Mouse (Mus musculus) forebrain, embryonic 16.5 days (tissue): ENCODE measurements around the gene Ifngr1. TPM values are rescaled to one million over a fixed set of nuclear protein-coding genes. Genes with fewer than 3 reads are reported as not detected.

Experiments used
- ATAC-seq: fragments of 200-750 bp; cut with Nextera tagmentation; 2 replicates; pipeline ENCODE4 v1.8.0; 2017; ENCODE audit warnings: mild to moderate bottlenecking, moderate library complexity
- H3K27ac ChIP-seq: fragments of 300-500 bp; sonication (generic); 2 replicates; pipeline ENCODE4 v1.5.1; 2014; ENCODE audit warnings: low read length, control low read depth
- H3K27me3 ChIP-seq: fragments of 300-500 bp; sonication (generic); replicated peaks from 2 replicates; pipeline ENCODE4 v1.6.1; 2014; ENCODE audit warnings: low read length; ENCODE audit not compliant: control insufficient read depth, insufficient read depth
- H3K36me3 ChIP-seq: fragments of 300-500 bp; sonication (generic); 2 replicates; pipeline ENCODE4 v1.6.1; 2014; ENCODE audit not compliant: control insufficient read depth, insufficient read depth
- H3K4me1 ChIP-seq: fragments of 300-500 bp; sonication (generic); replicated peaks from 2 replicates; pipeline ENCODE4 v1.6.1; 2014; ENCODE audit warnings: low read length; ENCODE audit not compliant: control insufficient read depth, insufficient read depth
- H3K4me2 ChIP-seq: fragments of 300-500 bp; sonication (generic); 2 replicates; pipeline ENCODE4 v1.6.1; 2014; ENCODE audit warnings: mild to moderate bottlenecking, low read length, control low read depth
- H3K4me3 ChIP-seq: fragments of 300-500 bp; sonication (generic); replicated peaks from 2 replicates; pipeline ENCODE4 v1.5.1; 2014; ENCODE audit warnings: mild to moderate bottlenecking, low read length, control low read depth
- H3K9ac ChIP-seq: fragments of 300-500 bp; sonication (generic); replicated peaks from 2 replicates; pipeline ENCODE4 v1.6.1; 2014; ENCODE audit warnings: low read depth, low read length, control low read depth
- H3K9me3 ChIP-seq: fragments of 300-500 bp; sonication (generic); 2 replicates; pipeline ENCODE4 v1.6.1; 2016; ENCODE audit warnings: low read length; ENCODE audit not compliant: control insufficient read depth
- WGBS: fragments of 180-500 bp; shearing (Covaris S2); extraction: QIAGEN DNeasy Blood & Tissue Kit; methylation state at CpG from one replicate; pipeline ENCODE4 v1.1.7; 2014; 5-methylcytosine and 5-hydroxymethylcytosine counted together
- polyA plus RNA-seq: library from polyadenylated mRNA; unstranded; fragments of >200 nt; fragmentation: Nextera tagmentation; extraction: Ambion mirVana; gene quantifications from 2 replicates; pipeline ENCODE4 v1.2.1, GENCODE M21; 2015

Ifngr1 gene
- polyA plus RNA-seq, 1 experiment from 2014 or later: 16.8 TPM

DNA sequence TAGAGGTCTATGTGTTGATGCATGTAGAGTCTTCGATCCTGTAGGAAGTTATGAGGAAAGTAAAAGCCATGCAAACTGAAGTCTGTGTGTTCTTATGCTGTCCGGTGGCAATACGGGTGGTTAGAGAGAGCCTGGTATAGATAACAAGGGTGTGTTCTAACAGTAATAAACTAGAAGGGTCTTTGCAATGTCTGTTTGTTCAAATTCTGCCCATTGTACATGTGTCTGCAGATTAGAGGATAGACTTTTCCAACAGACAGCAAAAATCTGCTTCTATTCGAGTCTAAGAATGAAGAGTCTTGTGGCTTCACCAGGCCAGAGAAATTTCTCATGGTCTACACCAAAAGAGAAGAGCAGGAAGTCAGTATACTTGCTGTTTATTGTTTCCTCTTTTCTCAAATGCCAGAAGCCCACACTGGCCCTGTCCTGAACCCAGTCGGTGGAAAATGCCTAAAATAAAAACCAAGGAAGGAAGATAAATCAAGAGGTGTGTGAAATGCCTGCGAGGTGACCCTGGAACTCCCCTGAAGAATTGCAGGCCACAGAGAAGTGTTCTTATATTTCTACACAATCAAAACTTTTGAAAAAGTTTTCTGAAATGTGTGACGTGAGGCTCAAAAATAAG, 8.8 kb upstream of the Ifngr1 start:
- no peak overlapping the region for H3K4me2 ChIP-seq
- no peak for ATAC-seq
- H3K4me3 ChIP-seq: no peak overlapping the region
- no peaks in the 10 kb centered on the region for H3K27me3 ChIP-seq
- no peak overlapping the region for H3K27ac ChIP-seq
- H3K9ac ChIP-seq: no peak overlapping the region
- no peaks in the 10 kb centered on the region for H3K36me3 ChIP-seq
- no peaks in the 10 kb centered on the region for H3K9me3 ChIP-seq
- 83% methylated on average over 7 of the region's 7 CpGs for WGBS
- H3K4me1 ChIP-seq: peaks cover 4% of the 10 kb centered on the region; the same call in 1 of the 2 replicates

GRCm38 (mm10) chr10:19584064-19584463, 7.7 kb upstream of the Ifngr1 start:
- H3K36me3 ChIP-seq: no peaks in the 10 kb centered on the region

DNA sequence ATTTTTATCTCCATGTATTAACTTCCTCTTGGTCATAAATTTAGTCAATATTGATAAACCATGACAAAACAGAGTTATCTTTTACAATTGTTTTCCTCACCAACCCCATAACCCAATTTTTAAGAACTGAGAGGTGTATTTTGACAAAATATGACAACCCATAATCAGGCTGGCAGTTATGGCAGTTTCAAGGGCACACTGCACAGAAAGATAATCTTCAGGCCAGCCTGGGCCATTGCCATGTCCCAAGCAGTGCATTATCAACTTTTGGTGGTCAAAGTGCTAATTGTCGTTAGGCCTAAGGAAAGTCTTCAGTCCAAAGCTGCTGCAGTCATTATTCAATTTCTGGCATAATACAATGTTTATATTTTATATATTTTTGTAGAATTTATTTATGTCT, 6.9 kb upstream of the Ifngr1 start:
- no peaks in the 10 kb centered on the region for H3K27me3 ChIP-seq
- no peak overlapping the region for H3K4me2 ChIP-seq
- no peak for ATAC-seq
- no peaks in the 10 kb centered on the region for H3K9me3 ChIP-seq
- no peak overlapping the region for H3K27ac ChIP-seq
- 77% methylated on average over 1 of the region's 1 CpGs for WGBS
- H3K4me3 ChIP-seq: no peak overlapping the region
- H3K36me3 ChIP-seq: no peaks in the 10 kb centered on the region
- no peaks in the 10 kb centered on the region for H3K4me1 ChIP-seq
- H3K9ac ChIP-seq: no peak overlapping the region

More at GRCm38 (mm10) chr10:19584064-19584463, 7.7 kb upstream of the Ifngr1 start:
- no peaks in the 10 kb centered on the region for H3K27me3 ChIP-seq
- H3K9ac ChIP-seq: no peak overlapping the region
- WGBS: 73% methylated on average over 2 of the region's 2 CpGs
- H3K4me1 ChIP-seq: no peaks in the 10 kb centered on the region
- no peak overlapping the region for H3K4me2 ChIP-seq
- ATAC-seq: no peak
- H3K27ac ChIP-seq: no peak overlapping the region
- H3K9me3 ChIP-seq: no peaks in the 10 kb centered on the region
- H3K4me3 ChIP-seq: no peak overlapping the region

GRCm38 (mm10) chr10:19585860-19586259, 5.9 kb upstream of the Ifngr1 start:
- no peak for ATAC-seq
- H3K27ac ChIP-seq: no peak overlapping the region
- 91% methylated on average over 5 of the region's 5 CpGs for WGBS
- no peaks in the 10 kb centered on the region for H3K9me3 ChIP-seq
- H3K36me3 ChIP-seq: no peaks in the 10 kb centered on the region
- H3K4me1 ChIP-seq: no peaks in the 10 kb centered on the region
- no peak overlapping the region for H3K4me2 ChIP-seq
- H3K4me3 ChIP-seq: no peak overlapping the region
- no peak overlapping the region for H3K9ac ChIP-seq
- H3K27me3 ChIP-seq: no peaks in the 10 kb centered on the region

DNA sequence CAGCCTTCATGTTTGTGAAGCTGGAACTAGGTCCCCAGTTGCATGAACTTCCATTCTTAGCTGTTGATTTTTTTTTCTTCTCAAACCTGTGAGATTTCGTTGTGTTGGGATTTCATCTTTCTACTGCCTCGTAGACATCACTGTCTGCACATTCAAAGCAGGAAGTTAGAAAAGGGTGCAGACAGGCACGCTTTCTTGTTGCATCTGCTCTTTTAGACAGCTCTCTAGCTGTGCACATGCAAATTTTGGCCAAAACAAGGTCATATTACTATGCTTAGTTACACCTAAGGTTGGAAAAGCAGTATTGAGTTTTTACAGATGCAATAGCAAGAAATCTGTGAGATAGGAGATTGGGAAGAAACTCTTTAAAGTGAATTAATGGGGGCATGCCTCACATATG, 4.5 kb upstream of the Ifngr1 start:
- ATAC-seq: no peak
- no peak overlapping the region for H3K4me2 ChIP-seq
- no peaks in the 10 kb centered on the region for H3K36me3 ChIP-seq
- H3K9me3 ChIP-seq: no peaks in the 10 kb centered on the region
- no peak overlapping the region for H3K4me3 ChIP-seq
- no peak overlapping the region for H3K9ac ChIP-seq
- H3K4me1 ChIP-seq: peaks cover under 1% of the 10 kb centered on the region
- no peaks in the 10 kb centered on the region for H3K27me3 ChIP-seq
- H3K27ac ChIP-seq: no peak overlapping the region
- 81% methylated on average over 3 of the region's 3 CpGs for WGBS

- H3K4me1 ChIP-seq: peaks cover 5% of the 10 kb centered on the region
- no peaks in the 10 kb centered on the region for H3K9me3 ChIP-seq
- H3K4me3 ChIP-seq: no peak overlapping the region
- no peak overlapping the region for H3K4me2 ChIP-seq
- no peaks in the 10 kb centered on the region for H3K36me3 ChIP-seq
- no peak overlapping the region for H3K27ac ChIP-seq
- 91% methylated on average over 12 of the region's 12 CpGs for WGBS
- H3K27me3 ChIP-seq: no peaks in the 10 kb centered on the region
- H3K9ac ChIP-seq: no peak overlapping the region
- no peak for ATAC-seq
Observed at GRCm38 (mm10) chr10:19589626-19590025, 2.1 kb upstream of the Ifngr1 start.

- Histone ChIP-seq H3K4me1 (peaks cover 5% of the 10 kb centered on the region), H3K4me3 (peak overlapping the region; percentile 74), H3K4me2 (peak overlapping the region; percentile 82), H3K27me3 (no peaks in the 10 kb centered on the region), H3K9ac (no peak overlapping the region), H3K36me3 (no peaks in the 10 kb centered on the region), H3K27ac (no peak overlapping the region), H3K9me3 (no peaks in the 10 kb centered on the region)
- ATAC-seq: no peak
- WGBS: 36% methylated on average over 6 of the region's 6 CpGs
Observed at GRCm38 (mm10) chr10:19591286-19591640, 486 bp upstream of the Ifngr1 start.

- WGBS: 8% methylated on average over 3 of the region's 3 CpGs
Observed at GRCm38 (mm10) chr10:19592556-19592955, 807 bp downstream of the Ifngr1 start.

GRCm38 (mm10) chr10:19593296-19593695, 1.5 kb downstream of the Ifngr1 start:
- Histone ChIP-seq H3K36me3 (no peaks in the 10 kb centered on the region), H3K9ac (no peak overlapping the region), H3K4me2 (no peak overlapping the region), H3K27ac (no peak overlapping the region), H3K27me3 (no peaks in the 10 kb centered on the region), H3K4me1 (peaks cover 5% of the 10 kb centered on the region), H3K4me3 (no peak overlapping the region), H3K9me3 (no peaks in the 10 kb centered on the region)
- 86% methylated on average over 3 of the region's 3 CpGs for WGBS
- ATAC-seq: no peak

More at GRCm38 (mm10) chr10:19592556-19592955, 807 bp downstream of the Ifngr1 start:
- Histone ChIP-seq H3K4me2 (peak overlapping the region; percentile 82), H3K4me1 (peaks cover 5% of the 10 kb centered on the region), H3K9me3 (no peaks in the 10 kb centered on the region), H3K36me3 (no peaks in the 10 kb centered on the region), H3K27me3 (no peaks in the 10 kb centered on the region), H3K9ac (peak overlapping the region; percentile 74), H3K4me3 (peak overlapping the region; percentile 74), H3K27ac (no peak overlapping the region)
- ATAC-seq: no peak
